Mouse (Mus musculus): Measurements from ENCODE around the gene Camta1. TPM values are rescaled to one million over a fixed set of nuclear protein-coding genes. Genes with fewer than 3 reads are reported as not detected.
"Not testable (repeated sequence)": the region's sequence is repeated elsewhere in the genome, so short reads cannot be mapped to it uniquely, and the experiment has no call there.

The Camta1 gene
- total RNA-seq, 2 experiments from 2014 or later, result 91.0 to 104 TPM

- DNase-seq, result no peak
Observed at GRCm38 (mm10) chr4:150894718-150895501, 966.8 kb downstream of the Camta1 start.

- no peak for DNase-seq
Observed at GRCm38 (mm10) chr4:150891308-150891707, 970.4 kb downstream of the Camta1 start.

GRCm38 (mm10) chr4:150889955-150890315 is 971.7 kb downstream of the Camta1 start:
- DNase-seq, result no peak

DNA sequence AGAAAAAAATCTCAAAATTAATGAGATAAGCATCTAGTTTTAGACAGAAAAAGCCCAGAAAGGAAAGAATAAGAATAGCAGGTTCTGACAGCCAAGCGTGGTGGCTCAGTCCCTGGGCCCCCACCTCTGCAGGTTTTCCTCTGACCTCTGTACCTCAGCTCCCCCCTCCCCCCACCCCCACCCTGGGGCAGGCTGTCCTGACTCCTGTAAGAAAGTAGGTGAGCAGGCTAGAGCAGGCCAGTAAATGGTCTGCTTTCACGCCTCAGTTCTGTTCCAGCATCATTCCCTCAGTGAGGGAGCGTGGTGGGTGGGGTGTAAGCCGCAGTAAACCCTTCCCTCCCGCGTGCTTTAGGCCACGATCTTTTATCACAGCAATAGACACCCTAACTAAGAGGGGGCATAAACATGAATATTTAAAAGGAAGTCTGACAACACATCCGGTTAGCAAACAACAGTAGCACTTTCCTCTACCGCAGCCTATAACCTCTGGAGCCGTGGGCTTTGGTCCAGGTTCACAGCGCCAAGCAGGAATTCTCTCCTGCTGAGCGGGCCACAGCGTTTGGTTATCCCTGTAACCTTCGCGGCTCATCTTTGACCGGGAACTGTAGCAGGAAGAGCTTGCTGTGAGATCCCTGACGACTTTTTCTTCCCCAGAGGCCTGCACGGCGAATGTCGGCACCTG is 972.3 kb downstream of the Camta1 start:
- no peak for DNase-seq

GRCm38 (mm10) chr4:150888492-150888891 is 973.2 kb downstream of the Camta1 start:
- DNase-seq, result no peak

- no peak for DNase-seq
Observed at GRCm38 (mm10) chr4:150887903-150888302, 973.8 kb downstream of the Camta1 start.

DNA sequence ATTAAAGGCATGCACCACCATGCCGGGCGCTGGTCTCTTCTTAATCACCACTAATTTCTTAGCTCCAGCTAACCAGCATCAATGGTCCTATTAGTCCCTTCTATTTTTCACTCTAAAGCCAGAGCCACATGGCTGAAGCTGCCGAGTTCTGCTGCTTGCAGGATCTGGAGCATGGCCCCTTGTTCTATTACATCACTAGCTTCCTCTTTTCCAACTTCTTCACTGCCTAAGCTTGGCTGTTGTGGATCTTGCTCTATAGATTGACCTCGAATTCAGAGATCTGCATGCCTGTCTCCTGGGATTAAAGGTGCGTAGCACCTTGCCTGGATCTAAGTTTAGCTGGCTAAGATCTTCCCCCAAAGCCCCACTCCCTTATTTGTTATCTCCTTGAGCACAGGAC is 979.0 kb downstream of the Camta1 start:
- no peak for DNase-seq

GRCm38 (mm10) chr4:150880364-150880763 is 981.3 kb downstream of the Camta1 start:
- DNase-seq, result no peak

DNA sequence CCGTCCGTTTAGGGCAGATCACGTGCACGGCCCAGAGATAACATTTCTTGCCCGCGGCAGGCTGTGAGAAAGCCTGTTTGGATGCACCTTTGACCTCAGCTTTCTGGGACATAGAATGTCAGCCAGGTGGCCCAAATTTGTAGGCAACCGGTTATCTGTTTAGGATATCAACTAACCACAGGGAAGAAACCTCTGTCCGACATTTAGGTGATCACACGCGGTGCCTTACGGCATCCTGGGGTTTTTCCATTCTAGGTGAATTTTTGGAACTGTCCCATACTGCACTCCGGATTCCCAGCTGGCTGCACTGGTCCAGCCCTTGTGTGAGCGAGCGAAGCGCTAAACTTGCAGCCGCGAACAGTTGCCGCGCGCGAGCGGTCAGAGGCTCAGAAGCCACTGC is 982.0 kb downstream of the Camta1 start:
- DNase-seq, result no peak

DNA sequence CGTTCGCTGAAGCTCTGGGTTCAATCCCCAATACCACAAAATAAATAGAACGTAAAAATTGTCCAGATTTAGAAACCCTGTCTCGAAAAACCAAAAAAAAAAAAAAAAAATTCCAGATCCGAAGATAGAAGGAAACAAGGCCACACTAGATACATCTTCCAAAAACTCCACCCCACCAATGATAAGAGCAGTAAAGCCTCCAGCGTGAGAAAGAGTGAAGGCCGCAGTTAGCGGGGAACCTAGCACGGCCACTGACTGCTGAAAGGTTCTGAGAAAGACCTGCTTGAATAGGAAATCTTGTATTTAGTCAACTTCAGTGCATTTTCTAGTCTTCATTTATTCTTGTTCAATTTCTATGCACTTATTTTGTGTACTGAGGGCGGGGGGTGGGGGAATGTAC is 986.3 kb downstream of the Camta1 start:
- DNase-seq, result no peak

DNA sequence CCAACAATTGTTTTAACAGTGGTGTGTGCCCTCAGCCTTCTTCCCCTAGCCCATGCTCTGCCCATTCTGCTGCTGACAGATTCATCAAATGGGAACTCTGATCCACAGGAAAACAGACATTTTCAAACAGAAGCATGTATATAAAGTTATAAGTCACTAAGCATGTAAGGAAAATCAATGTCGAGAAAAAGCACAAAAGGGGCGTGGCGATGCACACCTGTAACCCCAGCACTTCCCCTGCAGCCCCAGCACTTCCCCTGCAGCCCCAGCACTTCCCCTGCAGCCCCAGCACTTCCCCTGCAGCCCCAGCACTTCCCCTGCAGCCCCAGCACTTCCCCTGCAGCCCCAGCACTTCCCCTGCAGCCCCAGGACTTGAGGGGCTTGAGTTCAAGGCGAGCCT is 987.3 kb downstream of the Camta1 start:
- DNase-seq, result not testable (repeated sequence)

DNA sequence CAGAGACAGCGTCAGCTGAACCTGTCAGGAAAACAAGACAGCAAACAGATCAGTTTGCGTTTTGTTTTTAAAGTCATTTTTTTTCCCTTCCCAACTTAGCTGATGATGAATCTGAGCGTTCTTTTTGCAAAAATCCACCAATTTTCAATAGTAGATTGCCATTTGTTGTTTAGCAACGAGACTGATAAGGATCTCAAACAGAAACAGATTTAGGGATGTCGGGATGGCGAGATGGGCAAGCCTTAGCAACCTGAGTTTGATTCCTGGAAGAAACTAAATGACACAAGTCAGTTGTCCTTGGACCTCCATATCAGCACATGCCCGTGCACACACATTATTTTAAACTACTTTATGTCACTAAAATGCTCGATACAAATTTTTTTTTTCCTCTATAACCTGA is 989.0 kb downstream of the Camta1 start:
- DNase-seq, result no peak

GRCm38 (mm10) chr4:150872139-150872651 is 989.5 kb downstream of the Camta1 start:
- DNase-seq, result peak; percentile 77

DNA sequence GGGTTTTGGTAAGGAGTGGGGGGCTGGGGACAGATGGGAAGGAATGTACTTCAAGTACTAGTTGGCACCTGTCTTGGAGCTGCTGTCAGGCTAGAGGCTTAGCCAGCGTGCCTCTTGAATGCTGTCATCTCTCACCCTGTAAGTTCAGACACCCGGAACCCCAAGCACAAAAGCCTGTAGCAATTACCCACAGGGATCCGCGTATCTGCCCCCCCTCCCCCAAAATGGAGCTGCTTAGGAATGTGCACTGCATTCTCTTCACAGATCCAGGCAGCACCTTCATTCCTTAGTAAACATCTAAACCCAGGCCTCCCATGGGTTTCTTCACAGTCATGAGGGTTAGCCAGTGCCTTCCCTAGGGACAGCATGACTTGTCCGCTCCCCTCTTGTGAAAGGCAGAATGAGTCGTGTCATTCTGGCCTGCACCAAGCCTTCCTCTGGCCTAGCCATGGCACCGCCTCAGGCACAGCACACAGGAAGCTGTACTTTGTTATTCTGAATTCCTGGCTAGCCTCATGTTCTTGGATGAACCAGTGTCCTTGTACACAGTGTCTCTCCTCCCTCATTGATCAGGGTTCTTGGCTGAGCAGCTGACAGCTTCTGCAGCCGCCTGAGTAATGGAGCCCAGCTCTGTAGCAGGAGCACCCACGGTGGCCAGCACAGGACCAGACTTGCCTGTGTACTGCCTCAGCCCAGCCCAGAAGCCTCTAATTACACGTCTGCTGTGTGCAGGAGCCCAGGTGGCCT is 990.1 kb downstream of the Camta1 start:
- peak; percentile 85 for DNase-seq

- no peak for DNase-seq
Observed at GRCm38 (mm10) chr4:150870963-150871391, 990.7 kb downstream of the Camta1 start.

- no peak for DNase-seq
Observed at GRCm38 (mm10) chr4:150869276-150870197, 992.1 kb downstream of the Camta1 start.

DNA sequence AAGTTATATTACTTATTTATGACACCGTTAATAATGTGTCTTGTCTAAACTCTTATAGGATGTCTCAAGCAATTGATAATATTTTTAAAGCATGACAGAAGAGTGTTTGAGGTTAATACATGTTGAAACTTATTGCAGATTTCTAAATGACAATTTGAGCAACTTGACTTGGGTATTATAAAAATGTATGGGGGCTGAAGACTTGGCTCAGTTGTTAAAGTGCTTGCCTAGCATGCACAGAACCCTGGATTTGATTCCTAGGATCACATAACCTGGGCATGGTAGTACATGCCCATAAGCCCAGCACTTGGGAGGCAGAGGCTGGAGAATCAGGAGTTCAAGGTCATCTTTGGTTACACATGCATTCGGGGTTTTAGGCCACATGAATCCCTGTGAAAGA is 992.8 kb downstream of the Camta1 start:
- DNase-seq, result no peak

GRCm38 (mm10) chr4:150868161-150868560 is 993.5 kb downstream of the Camta1 start:
- DNase-seq, result no peak

All from gastrocnemius, postnatal 25 days (tissue).